Mouse (Mus musculus) mouse trophoblast stem cell (cell line): ENCODE measurements at regions not wholly inside any gene's neighbourhood (a gene's known extent, or its start where the extent isn't known, plus 50 kb on each side); places are given as distances from the start of the nearest gene placed in this dataset.

Source experiments
- in situ Hi-C, 2 experiments: fragments of 300-500 bp; cut with MseI, MboI; formaldehyde crosslinking; loops; 2 replicates in 1 of 2; 3 replicates in 1 of 2; pipeline ENCODE4 v1.15.1; 2025

DNA sequence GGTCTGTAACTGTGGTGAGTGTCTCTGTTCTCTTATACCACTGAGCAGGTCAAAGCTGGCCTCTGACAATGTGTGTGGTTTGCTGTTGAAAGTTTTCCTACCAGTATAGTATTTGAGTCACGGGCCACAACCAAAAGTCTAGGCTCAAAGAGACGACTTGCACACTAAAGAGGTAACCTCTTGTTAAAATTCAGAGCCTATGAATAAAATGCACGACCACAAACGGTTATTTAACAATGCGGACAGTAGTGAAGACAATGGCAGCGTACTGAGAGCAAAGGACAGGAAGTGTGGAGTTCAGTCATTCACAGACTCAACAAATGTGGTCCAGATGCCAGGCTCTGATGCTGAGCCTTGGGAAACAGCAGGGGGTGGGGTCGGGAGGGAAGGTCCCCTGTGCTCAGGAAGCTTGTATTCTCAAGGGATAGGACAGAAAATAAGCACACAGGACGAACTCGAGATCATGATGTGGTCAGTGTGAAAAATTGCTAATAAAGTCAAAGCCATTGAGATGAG lies 160.2 kb upstream of the Spdye4c start:
- in situ Hi-C loops = no loop called here

DNA sequence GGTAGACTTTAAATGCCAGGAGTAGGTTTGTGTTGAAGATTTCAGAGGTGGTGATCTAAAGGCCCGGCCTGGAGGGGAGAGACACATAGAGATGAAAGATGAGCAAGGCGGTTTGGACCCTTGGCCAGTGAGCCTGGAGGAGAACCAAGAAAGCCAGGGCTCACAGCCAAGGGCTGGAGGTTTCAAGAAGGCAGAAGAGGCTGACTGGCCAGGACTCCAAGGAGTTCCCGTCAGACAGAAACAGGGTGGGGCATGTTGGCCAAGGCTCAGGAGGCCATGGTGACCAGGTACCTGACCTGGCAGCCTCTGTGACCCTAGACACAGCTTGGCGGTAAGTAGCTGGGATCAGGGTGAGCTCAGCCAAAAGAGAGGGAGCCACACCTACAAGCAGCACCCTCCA lies 159.3 kb upstream of the Spdye4c start:
- in situ Hi-C loops = no loop called here

DNA sequence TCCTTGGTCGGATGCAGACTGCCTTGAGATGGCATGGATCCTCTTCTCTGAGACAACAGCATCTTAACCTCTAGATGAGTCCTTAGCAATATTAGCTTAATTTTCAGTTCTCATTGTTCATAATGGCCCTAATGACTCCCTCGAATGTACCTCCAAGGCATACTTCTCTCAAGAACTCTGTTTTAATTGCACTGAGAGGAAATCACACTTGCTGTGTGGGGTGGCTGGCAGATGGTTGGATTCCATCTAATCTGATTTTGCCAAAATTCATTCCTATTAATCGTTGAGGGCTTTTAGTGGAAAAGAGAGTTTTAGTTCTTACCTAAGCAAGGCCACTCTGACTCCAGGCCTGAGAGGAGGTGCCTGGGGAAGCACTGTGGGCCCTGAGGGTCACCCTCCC lies 158.3 kb upstream of the Spdye4c start:
- in situ Hi-C loops = no loop called here

DNA sequence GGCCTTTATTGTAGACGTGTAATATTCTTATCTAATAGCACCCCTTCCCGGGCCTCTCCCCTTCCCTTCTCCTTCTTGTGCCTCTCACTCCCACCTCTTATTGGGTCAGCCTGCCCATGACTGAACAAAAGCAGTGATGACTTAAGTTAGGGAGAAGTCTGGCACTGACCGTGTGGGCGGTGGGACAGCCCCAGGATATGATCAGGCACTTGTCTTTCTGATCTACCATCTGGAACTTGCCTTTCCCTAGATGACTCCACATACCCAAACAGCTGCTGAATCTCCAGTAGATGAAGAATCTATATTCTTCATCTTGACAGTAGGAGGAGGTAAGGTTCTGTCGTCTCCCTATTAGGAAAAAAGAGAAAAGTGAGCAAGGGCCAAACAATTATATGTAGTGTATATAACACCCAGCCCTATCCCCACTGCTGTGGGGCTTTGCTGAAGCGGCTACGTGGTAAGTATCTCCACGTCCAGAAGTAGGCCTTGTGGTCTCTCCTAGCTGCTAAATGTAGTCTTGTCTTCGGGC lies 157.4 kb upstream of the Spdye4c start:
- in situ Hi-C loops = no loop called here

DNA sequence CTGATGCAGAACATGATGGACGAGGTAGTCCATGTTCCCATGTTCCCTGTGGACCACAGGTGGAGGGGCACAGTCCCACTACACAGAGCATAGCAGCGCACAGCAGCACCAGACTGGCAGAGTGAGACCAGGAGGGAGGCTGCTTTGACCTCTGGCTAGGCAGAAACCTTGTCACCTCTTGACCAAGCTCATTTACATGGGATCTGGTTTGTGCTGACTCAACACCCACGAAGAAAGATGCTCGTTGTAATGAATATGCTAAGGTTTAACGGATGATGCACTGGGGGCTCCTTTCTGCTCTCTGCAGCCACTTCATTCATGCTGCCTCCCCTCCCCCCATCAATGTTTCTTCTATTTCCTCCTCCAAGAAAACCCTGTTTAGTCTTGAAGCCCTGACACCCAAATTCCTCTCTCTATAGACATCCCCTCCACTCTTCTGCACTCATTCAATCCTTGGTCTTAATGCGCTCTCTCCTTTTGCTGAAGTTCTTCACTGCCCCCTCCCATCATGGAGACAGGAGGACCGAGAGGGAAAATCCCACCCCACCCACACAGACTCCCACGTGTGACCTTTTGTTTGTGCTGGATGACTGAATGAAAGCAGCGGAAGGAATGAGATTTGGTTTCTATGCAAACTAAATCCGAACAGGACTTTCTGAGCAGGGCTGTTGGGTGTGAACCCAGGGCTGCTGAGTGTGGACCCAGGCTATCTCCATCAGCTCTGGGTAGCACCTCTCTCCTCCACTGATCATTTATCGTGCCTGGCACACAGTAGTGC lies 156.6 kb upstream of the Spdye4c start:
- in situ Hi-C loops = no loop called here

DNA sequence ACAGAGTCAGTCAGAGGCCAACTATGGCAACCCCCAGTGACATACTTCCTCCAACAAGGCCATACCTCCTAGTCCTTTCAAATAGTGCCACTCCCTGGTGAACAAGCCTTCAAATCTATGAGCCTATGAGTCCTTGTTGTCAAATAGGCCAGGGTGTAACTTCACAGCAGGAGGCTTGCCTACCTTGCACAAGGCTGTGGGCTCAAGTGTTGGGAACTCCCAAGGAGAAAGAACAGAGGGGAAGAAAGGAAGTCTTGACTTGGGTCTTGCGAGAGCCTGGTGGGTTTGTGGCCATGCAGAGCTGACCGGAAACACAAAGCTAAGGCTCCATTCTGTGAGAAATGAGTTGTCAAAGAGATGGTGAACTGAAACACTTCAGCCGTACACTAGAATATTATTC lies 154.6 kb upstream of the Spdye4c start:
- in situ Hi-C loops = no loop called here

DNA sequence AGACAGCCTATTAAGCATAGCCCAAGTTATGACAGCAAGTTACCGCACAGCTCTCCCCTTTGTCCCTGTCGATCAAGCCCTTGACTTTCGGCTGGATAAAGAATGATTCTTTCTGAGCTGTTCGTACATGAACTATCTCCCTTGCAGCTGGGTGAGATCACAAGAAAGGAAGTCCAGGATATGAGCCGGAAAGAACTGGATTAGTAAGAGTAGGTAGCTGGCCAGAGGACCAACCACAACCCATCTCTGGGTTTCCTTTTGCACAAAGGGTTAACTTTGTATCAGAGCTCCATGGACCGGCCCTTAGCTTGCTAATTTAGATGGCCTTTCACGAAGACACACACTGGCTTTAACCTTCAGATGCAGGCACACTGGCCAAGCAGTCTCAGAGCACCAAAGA lies 153.3 kb upstream of the Spdye4c start:
- in situ Hi-C loops = no loop called here

DNA sequence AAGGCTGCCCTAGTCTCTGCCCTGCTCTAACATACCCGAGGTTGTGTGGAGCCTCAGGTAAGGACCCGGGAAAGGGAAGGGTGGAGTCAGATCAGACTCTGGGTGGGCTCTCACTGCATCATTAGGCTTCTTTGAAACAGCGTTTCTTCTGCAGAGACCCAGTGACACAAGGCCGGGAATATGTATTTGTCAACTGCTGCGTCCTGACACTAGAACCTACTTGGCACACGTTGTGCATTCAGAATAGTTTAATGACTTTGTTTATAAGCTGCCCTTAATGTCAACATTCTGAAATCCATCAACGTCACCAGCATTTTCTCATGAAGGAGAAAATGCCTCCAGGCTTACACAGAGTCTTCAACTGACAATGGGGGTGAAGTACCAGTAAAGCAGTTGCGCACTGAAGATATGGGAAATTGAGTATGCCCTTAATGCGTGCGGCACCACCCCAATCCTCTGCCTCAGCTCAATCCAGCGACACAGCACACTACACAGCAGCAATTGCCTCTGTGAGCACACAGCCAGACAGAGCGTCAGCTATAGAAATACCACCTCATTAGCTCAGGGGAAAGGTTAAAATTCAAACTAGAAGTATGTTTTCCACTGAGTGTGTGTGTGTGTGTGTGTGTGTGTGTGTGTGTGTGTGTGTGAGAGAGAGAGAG lies 152.7 kb upstream of the Spdye4c start:
- in situ Hi-C loops = no loop called here

DNA sequence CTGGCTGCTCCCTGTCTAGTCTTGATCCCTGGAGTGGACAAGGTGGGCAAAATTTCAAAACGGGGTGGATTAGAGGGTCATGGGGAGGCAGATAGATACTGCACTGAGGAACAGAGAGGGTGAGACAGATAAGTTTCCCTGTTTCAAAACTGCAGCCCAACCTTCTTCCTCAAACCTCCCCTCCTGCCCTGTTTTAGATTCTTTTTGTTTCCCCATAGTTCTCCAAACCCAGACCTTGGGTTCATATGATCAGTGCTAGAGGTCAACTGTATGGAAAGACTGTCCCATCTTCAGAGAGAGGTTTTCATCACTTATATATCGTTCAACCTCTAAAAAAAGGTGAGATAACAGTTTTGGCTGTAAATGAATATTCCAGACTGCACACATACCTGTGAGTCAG lies 152.1 kb upstream of the Spdye4c start:
- in situ Hi-C loops = no loop called here

DNA sequence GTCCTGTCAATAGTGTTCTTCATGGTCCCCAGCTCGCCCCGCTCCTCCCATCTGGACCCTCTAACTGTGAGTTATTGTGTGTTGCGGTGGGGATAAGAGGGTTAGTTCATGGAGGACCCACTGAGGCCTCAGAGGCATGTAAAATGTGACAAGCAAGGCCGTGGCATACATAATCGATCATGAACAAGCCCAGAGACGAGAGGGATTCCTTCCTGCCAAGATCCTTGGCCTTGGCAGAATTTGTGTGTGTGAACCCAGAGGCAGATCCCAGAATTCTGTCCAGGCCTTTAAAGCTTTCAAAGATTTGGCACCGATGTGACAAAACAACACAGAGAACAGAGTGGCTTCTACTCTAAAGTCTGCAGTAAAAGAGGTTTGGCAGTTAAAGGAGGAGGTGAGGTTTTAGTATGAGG lies 146.4 kb upstream of the Spdye4c start:
- in situ Hi-C loops = no loop called here

DNA sequence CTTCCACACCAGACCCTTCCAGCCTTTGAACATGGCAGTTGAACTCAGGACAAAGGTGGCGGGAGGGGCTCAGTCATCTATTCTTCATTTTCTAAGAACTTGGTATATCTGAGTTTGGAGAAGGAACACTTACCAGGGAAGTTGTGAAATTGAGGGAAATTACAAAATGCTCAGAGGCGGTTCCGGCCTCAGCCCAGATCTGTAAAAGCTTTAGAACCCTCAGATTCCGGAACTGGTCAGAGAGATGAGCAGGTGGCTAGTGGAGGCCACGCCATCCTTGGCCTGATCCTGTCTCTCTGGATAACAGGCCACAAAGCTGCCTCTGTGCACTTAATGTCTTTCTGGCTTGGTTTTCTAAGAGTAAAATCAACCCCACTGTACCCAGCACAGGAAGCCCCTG lies 145.6 kb upstream of the Spdye4c start:
- in situ Hi-C loops = no loop called here

DNA sequence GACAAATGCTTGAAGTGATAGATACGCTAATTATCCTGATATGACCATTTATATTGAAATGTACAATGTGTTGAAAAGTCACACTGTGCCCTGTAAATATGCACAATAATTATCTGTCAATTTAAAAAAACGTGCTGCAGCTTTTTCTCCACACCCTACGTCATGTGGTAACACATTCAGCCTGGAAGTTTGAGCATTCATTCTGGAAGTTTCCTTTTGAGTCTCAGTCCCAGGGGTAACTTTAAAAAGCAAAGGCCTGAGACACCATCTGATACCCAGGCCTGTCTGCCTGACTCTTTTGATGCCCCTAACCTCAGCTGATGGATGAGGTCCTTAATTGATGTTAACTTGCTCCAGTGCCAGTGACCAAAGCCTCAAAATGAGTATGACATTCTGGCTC lies 141.7 kb upstream of the Spdye4c start:
- in situ Hi-C loops = no loop called here

DNA sequence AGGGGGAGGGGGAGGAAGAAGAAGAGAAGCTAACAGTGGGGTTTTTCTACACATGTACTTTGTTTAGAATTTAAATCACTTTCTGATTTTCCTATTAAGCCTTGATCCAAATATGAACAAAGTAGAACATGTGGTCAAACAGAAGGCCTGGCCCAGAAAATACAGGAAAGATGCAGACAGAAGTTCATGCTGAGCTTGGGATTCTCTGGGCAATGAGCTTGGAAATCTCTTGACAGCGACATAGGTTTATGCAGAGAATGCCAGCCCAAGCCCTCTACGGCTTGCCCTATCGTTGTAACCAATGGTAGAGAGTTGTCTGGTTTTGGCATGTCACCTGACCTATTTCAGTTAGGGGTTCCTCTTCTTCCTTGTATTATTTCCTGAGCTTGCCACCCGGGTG lies 141.0 kb upstream of the Spdye4c start:
- in situ Hi-C loops = no loop called here

DNA sequence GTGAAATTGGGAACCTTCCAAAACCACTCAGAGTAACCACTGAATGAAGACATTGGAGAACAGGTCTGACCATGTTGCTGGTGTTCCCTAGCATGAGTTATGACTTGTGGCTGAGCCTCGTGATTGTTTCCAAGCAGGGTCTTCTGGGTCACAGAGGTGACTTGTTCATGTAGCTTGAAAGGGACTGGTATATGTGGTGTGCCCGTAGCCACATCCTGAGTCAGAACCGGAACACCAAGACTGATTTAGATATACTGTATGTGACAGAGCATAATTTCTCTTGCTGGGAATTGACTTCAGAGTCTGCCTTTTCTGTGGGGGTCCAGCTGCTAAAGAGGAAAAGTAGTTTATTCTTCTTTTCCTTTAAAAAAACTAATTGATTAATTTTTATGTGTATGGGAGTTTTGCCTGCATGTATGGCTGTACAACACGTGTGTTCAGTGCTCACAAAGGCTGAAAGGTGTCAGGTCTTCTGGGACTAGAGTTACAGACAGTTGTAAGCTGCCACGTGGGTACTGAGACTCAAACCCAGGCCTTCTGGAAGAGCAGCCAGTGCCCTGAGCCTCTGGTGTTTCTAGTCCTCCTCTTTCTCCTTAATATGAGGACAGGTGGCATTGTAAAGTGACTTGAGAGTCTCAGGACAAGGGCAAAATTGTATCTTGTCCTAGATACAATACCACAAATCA lies 139.3 kb upstream of the Spdye4c start:
- in situ Hi-C loops = no loop called here

DNA sequence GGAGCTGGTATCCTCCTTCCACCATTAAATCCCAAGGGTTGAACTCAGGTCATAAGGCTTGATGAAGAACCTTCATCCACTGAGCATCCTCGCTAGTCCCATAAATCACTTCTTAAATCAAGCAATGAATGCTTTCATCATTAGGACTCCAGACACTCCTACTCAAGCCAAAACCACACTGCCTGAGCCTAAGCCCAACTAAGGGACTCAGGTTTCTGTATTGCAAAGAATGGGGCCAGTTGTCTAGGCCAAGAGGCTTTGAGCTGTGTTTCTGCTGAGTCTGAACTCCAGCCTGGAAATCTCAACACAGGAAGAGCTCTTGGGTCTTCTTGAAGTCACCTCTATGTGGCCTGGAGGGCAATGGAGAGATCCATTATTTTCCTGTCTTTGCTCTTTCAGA lies 138.4 kb upstream of the Spdye4c start:
- in situ Hi-C loops = no loop called here

DNA sequence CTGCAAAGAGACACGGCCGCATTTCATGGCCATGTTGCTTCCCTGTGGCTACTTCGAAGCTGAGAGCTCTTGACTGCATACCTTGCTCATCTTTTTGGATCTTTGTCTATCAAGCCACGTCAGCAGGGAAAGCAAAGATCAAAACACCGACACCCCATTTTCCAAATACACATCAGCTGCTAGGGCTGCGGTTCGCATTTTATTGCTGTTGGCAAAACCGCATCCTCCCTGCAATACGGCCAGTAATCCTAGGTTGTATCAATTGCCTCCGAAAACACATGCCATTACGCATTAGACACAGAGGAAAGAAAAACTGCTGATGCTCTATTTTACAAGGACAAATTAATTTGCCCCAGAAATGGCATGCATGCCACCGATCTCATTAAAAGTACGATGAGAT lies 136.5 kb upstream of the Spdye4c start:
- in situ Hi-C loops = no loop called here

DNA sequence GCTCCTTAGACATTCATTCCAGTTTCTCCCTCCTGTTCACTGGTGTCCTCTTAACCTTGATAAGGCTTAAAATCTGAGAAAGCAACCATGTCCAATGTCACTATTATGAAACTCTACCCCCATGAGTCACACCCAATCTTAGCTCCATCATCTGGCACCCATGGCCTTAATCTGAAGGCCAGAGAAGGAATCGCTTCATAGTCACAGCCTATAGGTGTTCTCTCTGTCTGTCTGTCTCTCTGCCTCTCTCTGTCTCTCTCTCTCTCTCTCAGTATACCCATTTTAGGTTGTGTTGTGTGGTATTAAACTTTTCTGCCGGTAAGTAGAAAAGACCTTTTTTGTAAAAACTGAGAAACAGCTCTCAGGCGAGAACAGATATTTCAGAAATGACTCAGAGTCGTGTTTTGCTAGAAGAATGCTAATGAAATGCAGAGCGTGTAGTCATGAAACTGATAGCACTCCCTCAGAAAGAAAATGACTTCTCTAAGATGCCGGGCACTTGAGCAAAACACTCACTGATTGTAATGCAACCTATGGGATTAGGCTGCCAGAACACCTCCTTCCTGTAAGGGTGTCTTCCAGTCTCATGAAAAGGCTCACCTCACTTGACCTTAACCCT lies 133.3 kb upstream of the Spdye4c start:
- in situ Hi-C loops = no loop called here

DNA sequence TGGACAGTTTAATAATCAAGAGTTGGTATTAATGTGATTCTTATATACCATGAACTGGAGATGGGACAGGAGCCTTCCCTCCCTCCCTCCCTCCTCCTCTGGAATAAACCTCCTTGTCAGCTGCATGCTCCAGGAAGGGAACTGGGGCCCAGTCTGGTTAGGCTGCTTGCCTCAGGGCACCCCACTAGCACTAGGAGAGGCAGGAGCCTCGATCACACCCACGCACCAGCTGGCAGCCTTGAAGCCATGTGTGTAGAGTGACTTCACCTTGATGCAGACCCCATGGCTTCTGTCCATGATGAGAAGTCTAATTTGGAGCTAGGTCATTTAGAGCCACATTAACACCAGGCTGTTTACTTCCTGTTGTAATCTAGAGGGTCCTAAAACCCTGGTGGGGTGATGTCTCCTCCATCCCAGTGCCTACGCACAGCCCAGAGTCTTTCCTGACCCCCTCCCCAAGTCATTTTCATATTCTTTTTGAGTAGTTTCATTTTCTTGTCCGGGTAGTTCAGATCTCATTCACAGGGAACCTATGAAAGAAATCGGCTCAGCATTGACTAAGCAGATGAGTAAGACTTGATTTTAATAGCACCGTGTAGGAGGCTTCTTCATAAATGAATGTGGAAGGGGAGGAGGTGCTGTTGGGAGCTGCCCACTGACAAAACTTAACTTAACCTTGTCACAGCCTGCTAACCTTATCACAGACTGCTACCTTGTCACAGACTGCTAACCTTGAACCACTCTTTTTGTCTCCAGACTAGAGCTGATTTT lies 125.6 kb upstream of the Spdye4c start:
- in situ Hi-C loops = no loop called here

DNA sequence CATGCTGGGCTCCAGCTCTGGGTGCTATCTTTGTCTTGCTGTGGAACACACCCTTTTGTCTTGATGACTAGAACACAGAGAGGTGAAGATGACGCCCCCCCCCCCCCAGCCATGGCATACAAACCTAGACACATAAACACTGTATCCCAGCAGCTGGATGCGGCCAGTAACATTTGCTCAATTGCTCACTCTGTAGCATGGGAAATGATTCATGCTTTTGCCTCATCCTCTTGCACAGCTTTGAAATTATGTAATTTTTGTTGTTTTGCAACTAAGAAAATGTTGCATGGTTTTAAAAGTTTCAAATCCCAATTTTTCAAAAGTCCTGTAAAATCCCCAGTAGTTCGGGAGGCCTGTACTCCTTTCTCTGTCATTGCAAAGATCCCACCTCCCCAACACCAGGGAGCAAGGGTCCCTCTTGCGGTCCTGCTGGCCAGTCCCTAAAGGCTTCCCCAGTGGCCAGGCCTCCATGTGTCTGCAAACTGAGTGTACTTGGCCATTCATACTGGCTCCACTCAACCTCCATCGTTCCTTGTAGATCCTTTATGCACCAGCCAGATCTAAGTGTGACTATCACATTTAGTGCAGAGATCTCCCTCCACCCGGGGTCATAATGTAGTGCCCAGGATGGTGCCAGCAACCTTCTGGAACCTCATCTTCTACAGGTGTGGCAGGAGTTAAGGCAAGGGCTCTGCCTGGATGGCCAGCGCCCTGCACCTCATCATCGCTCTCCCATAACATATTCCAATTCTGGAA lies 123.3 kb upstream of the Spdye4c start:
- in situ Hi-C loops = no loop called here

DNA sequence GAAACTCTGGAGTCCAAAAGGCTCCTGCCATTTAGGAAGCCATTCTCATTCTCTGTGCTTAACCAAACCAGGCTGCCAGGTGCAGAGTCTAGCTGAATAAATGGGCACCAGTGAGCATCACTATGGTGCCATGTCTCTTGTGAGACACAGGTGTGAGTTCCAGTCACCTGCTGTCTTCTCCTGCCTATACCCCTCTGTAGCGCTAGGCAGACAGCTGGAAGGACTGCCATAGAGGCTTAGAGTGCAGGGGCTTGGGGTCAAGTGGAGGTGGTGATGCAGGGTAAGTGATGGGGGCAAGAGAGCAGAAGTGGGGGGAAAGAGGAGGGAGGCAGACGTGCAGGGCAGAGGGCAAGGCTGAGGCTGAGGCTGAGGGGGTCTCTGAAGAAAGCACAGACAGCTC lies 122.7 kb upstream of the Spdye4c start:
- in situ Hi-C loops = no loop called here

DNA sequence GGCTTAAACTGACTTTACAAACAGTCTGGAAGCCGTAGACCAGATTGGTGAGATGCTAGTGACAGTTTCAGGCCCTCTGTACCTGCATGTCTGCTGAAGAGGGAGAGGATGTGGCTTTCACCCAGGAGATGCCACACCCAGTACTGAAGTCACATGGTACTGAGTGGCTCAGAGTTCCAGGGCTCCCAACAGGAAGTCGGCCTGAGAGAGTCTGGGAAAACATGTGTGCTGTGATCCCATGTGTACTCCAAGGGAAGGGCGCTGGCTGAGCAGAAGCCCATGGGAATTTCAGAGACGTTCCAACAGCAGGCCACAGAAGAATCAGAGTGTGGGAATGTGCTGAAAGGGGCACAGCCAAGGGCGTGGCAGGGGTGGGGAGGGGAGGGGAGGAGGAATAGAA lies 120.7 kb upstream of the Spdye4c start:
- in situ Hi-C loops = no loop called here
